Comparison of ENCODE assay signal across 8 mouse cellular contexts in the genomic region with DNA sequence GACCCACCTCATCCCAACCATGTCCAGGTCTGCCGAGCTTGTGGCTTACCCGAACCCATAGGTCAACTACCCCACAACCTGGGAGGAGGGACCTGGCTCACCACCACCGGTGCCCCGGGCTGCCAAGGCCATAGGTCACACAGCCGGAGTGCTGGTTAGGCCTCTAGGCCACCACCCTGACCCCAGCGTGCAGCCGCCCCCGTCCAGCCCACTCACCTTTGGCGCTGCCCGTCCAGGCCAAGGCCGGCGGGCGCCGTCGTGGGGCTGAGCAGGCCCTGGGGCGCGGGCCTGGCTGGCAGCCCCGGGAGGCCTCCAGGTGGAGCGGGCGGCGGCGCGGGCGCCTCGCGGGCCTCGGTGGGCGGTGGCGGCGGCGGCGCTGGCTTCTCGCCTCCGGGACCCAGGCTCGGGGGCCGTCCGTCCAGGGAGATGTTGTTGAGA. TPM values are rescaled to one million over a fixed set of nuclear protein-coding genes. Genes with fewer than 3 reads are reported as not detected.
DNase-seq lines count a peak whose midpoint lies in the region; ATAC-seq lines count a peak whose summit lies in the region.

No protein-coding gene starts in this region.

- intact Hi-C loops in heart, postnatal 10 days (cut with DNase I): loop anchor here (5.0 kb wide), 1 partner anchor 309 kb away; the partner anchor contains the start of gene Mrgbp

- H3K4me3 ChIP-seq in hindbrain, embryonic 11.5 days (ENCODE audit: low read depth, low read length): peak overlapping the region; percentile 78
- peak overlapping the region; percentile 82 for H3K4me3 ChIP-seq in liver, embryonic 13.5 days (replicated peaks)
- H3K4me3 ChIP-seq in stomach, embryonic 15.5 days (replicated peaks): peak overlapping the region; percentile 90

- no peaks in the 10 kb centered on the region for H3K27me3 ChIP-seq in hindbrain, embryonic 11.5 days (ENCODE audit: control insufficient read depth, insufficient read depth, low read length)
- H3K27me3 ChIP-seq in liver, embryonic 13.5 days: no peaks in the 10 kb centered on the region
- no peaks in the 10 kb centered on the region for H3K27me3 ChIP-seq in stomach, embryonic 15.5 days (replicated peaks)

- peak; percentile 47 for ATAC-seq in hindbrain, embryonic 11.5 days (ENCODE audit: low FRiP score)
- ATAC-seq in liver, embryonic 13.5 days (ENCODE audit: low read depth): peak; percentile 49
- ATAC-seq in stomach, embryonic 15.5 days (ENCODE audit: insufficient read depth, low FRiP score, low read depth): peak; percentile 12
- no peak; the same call in 1 of the 2 replicates for ATAC-seq in erythroid progenitor cell, adult 5-6 weeks (replicated peaks; ENCODE audit: low FRiP score, poor library complexity, severe bottlenecking)

- peaks cover 2% of the 10 kb centered on the region; the same call in 1 of the 2 replicates for H3K4me1 ChIP-seq in hindbrain, embryonic 11.5 days (replicated peaks; ENCODE audit: control insufficient read depth, insufficient read depth, low read length)
- peaks cover 61% of the 10 kb centered on the region for H3K4me1 ChIP-seq in liver, embryonic 13.5 days (replicated peaks)
- H3K4me1 ChIP-seq in stomach, embryonic 15.5 days: peaks cover 48% of the 10 kb centered on the region

- peak; percentile 98 for DNase-seq in heart, adult 11 months
- no peak for DNase-seq in heart, postnatal 10 days
- DNase-seq in urinary bladder, adult 2 months (ENCODE audit: low spot score): peak; percentile 74
- no peak for DNase-seq in urinary bladder, adult 18-20 months (ENCODE audit: low spot score in 2 of 2)
- DNase-seq in hindbrain, embryonic 11.5 days (ENCODE audit: low spot score): no peak
- no peak for DNase-seq in liver, embryonic 13.5 days

- H3K9me3 ChIP-seq in hindbrain, embryonic 11.5 days (ENCODE audit: control insufficient read depth, low read length): no peaks in the 10 kb centered on the region
- no peaks in the 10 kb centered on the region for H3K9me3 ChIP-seq in liver, embryonic 13.5 days (replicated peaks)
- no peaks in the 10 kb centered on the region for H3K9me3 ChIP-seq in stomach, embryonic 15.5 days

- H3K27ac ChIP-seq in hindbrain, embryonic 11.5 days (ENCODE audit: low read depth, low read length): peak overlapping the region; percentile 65
- peak overlapping the region; percentile 69 for H3K27ac ChIP-seq in liver, embryonic 13.5 days
- peak overlapping the region; percentile 59 for H3K27ac ChIP-seq in stomach, embryonic 15.5 days

- WGBS in hindbrain, embryonic 11.5 days: 1% methylated on average over 18 of the region's 37 CpGs
- 1% methylated on average over 33 of the region's 37 CpGs for WGBS in liver, embryonic 13.5 days (ENCODE audit: insufficient replicate concordance)
- under 1% methylated on average over 14 of the region's 37 CpGs for WGBS in stomach, embryonic 15.5 days

- peak overlapping the region; percentile 91 for H3K9ac ChIP-seq in hindbrain, embryonic 11.5 days (ENCODE audit: low read depth, low read length)
- peak overlapping the region; percentile 95 for H3K9ac ChIP-seq in liver, embryonic 13.5 days
- peak overlapping the region; percentile 97 for H3K9ac ChIP-seq in stomach, embryonic 15.5 days

- H3K36me3 ChIP-seq in hindbrain, embryonic 11.5 days (ENCODE audit: control insufficient read depth, insufficient read depth, low read length): no peaks in the 10 kb centered on the region
- H3K36me3 ChIP-seq in liver, embryonic 13.5 days: peaks cover 25% of the 10 kb centered on the region
- no peaks in the 10 kb centered on the region for H3K36me3 ChIP-seq in stomach, embryonic 15.5 days

- peak overlapping the region; percentile 94 for H3K4me2 ChIP-seq in hindbrain, embryonic 11.5 days (replicated peaks; ENCODE audit: low read depth, low read length)
- H3K4me2 ChIP-seq in liver, embryonic 13.5 days: peak overlapping the region; percentile 98
- H3K4me2 ChIP-seq in stomach, embryonic 15.5 days: peak overlapping the region; percentile 89

RNA-seq across cellular contexts. Expression of gene Cables2, which starts 0.4 kb away (rescaled TPM):
- 10 to 100 TPM; 16.5 to 16.7 TPM for total RNA-seq in heart, postnatal 10 days (2021)
- 25.4 and 28.3 TPM in 2 replicates for polyA plus RNA-seq in urinary bladder, adult 2 months (2012; rRNA removed)
- 14.0 and 16.8 TPM in 2 replicates for polyA plus RNA-seq in hindbrain, embryonic 11.5 days (2014; fragmentation: Nextera tagmentation; extraction: Ambion mirVana)
- 4.2 and 4.4 TPM in 2 replicates for polyA plus RNA-seq in liver, embryonic 13.5 days (2015; fragmentation: Nextera tagmentation; extraction: Ambion mirVana)
- polyA plus RNA-seq in stomach, embryonic 15.5 days (2015; fragmentation: Nextera tagmentation; extraction: Ambion mirVana): 14.5 and 15.2 TPM in 2 replicates
- 8.8 and 9.4 TPM in 2 replicates for total RNA-seq in erythroid progenitor cell, adult 5-6 weeks (2015; ENCODE audit: low replicate concordance)
- total RNA-seq in erythroid progenitor cell, adult 5-6 weeks (2017; ENCODE audit: low replicate concordance): 7.6 and 9.2 TPM in 2 replicates

RNA-seq across cellular contexts. Expression of gene Rps21, which starts 15.7 kb away (rescaled TPM):
- total RNA-seq in heart, postnatal 10 days (2021): 100 to 1,000 TPM; 575 to 597 TPM
- polyA plus RNA-seq in urinary bladder, adult 2 months (2012; rRNA removed): 3,847 and 3,981 TPM in 2 replicates
- 432 and 442 TPM in 2 replicates for polyA plus RNA-seq in hindbrain, embryonic 11.5 days (2014; fragmentation: Nextera tagmentation; extraction: Ambion mirVana)
- polyA plus RNA-seq in liver, embryonic 13.5 days (2015; fragmentation: Nextera tagmentation; extraction: Ambion mirVana): 525 and 552 TPM in 2 replicates
- 516 and 531 TPM in 2 replicates for polyA plus RNA-seq in stomach, embryonic 15.5 days (2015; fragmentation: Nextera tagmentation; extraction: Ambion mirVana)
- 412 and 611 TPM in 2 replicates for total RNA-seq in erythroid progenitor cell, adult 5-6 weeks (2015; ENCODE audit: low replicate concordance)
- total RNA-seq in erythroid progenitor cell, adult 5-6 weeks (2017; ENCODE audit: low replicate concordance): 390 and 599 TPM in 2 replicates

RNA-seq across cellular contexts. Expression of gene Rbbp8nl, which starts 16.8 kb away (rescaled TPM):
- total RNA-seq in heart, postnatal 10 days (2021): not detected
- polyA plus RNA-seq in urinary bladder, adult 2 months (2012; rRNA removed): 4.6 and 5.9 TPM in 2 replicates
- 0.08 TPM in 1 of 2 replicates, not detected in the other for polyA plus RNA-seq in hindbrain, embryonic 11.5 days (2014; fragmentation: Nextera tagmentation; extraction: Ambion mirVana)
- not detected in 2 replicates for polyA plus RNA-seq in liver, embryonic 13.5 days (2015; fragmentation: Nextera tagmentation; extraction: Ambion mirVana)
- 3.1 and 3.4 TPM in 2 replicates for polyA plus RNA-seq in stomach, embryonic 15.5 days (2015; fragmentation: Nextera tagmentation; extraction: Ambion mirVana)
- not detected in 2 replicates for total RNA-seq in erythroid progenitor cell, adult 5-6 weeks (2015; ENCODE audit: low replicate concordance)
- not detected in 2 replicates for total RNA-seq in erythroid progenitor cell, adult 5-6 weeks (2017; ENCODE audit: low replicate concordance)

RNA-seq across cellular contexts. Expression of gene Lama5, which starts 47.2 kb away (rescaled TPM):
- total RNA-seq in heart, postnatal 10 days (2021): 10 to 100 TPM; 44.6 to 46.5 TPM
- polyA plus RNA-seq in urinary bladder, adult 2 months (2012; rRNA removed): 144 and 160 TPM in 2 replicates
- 3.3 and 4.4 TPM in 2 replicates for polyA plus RNA-seq in hindbrain, embryonic 11.5 days (2014; fragmentation: Nextera tagmentation; extraction: Ambion mirVana)
- 1.5 and 1.9 TPM in 2 replicates for polyA plus RNA-seq in liver, embryonic 13.5 days (2015; fragmentation: Nextera tagmentation; extraction: Ambion mirVana)
- 45.6 and 47.5 TPM in 2 replicates for polyA plus RNA-seq in stomach, embryonic 15.5 days (2015; fragmentation: Nextera tagmentation; extraction: Ambion mirVana)
- under 0.01 and 0.42 TPM in 2 replicates for total RNA-seq in erythroid progenitor cell, adult 5-6 weeks (2015; ENCODE audit: low replicate concordance)
- 0.13 and 0.15 TPM in 2 replicates for total RNA-seq in erythroid progenitor cell, adult 5-6 weeks (2017; ENCODE audit: low replicate concordance)

Comparison
In these comparisons a context has a peak if more than half of its experiments do, and no peak if none do; other contexts are left out.
1. DNase-seq: peak in heart, adult 11 months (single experiment) and urinary bladder, adult 2 months (single experiment); none in heart, postnatal 10 days (0 of 2), urinary bladder, adult 18-20 months (0 of 2), hindbrain, embryonic 11.5 days (single experiment) and liver, embryonic 13.5 days (single experiment).
2. Peak in every context shown above with its lines, with median percentiles within 50 percentile points of each other: H3K27ac ChIP-seq, H3K4me2 ChIP-seq, H3K4me3 ChIP-seq and H3K9ac ChIP-seq.